Mouse (Mus musculus): ENCODE results near the gene Otof. TPM values are rescaled to one million over a fixed set of nuclear protein-coding genes. Genes with fewer than 3 reads are reported as not detected.

Gene Otof
- polyA plus RNA-seq, 1 experiment: not detected

- TF ChIP-seq GATA1 (IDR thresholded peaks at IDR 0.05; ENCODE audit: low read length): no peak
These were observed 5.7 kb downstream of the Otof start for GRCm38 (mm10) chr5:30456056-30456455.

DNA sequence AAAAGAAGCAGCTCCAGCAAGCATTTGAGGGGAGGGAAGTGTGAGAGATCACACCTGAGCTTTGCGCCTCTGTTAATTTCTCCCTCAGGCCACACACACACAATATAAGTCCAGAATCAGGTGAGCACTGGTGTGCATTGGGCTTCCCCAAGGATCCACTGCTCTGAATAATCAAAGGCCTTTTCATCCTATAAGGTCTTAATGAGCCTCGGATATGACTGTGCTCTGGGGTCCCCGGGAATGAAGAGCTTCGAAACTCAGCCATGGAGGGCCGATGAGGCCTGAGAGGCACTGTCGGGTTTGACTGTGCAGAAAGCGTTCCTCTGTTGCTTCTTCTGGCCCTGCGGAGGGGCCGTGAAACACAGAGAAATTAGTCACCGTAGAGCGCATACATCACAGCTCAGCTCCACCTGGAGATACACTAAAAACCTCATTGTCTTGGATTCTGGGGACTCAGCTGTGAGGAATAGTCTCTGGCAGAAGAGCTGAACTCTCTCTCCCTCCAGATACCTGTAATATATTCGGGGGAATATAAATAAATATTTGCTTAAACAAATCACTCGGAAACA lies 17.3 kb downstream of the Otof start:
- TF ChIP-seq GATA1 (IDR thresholded peaks at IDR 0.05; ENCODE audit: low read length): no peak

DNA sequence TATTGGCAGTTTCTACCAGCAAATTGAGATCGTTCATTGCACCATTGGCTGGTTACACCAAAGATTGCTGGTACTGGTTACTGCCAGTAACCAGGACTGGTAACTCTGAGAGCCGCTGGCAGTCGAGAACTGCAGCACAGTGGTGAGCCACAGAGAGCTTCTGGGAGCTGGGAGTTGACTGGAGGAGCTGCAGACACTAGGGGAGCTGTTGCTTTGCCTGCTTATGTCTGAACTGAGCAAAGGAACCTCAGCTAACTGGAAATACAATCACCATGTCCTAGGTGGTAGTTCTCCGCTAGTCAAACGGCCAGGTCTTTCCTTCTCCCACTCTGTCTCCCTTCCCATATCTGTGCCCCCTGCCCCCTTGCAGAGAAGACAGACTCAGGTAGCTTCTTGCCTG lies 19.5 kb downstream of the Otof start:
- TF ChIP-seq GATA1 (IDR thresholded peaks at IDR 0.05; ENCODE audit: low read length): no peak

DNA sequence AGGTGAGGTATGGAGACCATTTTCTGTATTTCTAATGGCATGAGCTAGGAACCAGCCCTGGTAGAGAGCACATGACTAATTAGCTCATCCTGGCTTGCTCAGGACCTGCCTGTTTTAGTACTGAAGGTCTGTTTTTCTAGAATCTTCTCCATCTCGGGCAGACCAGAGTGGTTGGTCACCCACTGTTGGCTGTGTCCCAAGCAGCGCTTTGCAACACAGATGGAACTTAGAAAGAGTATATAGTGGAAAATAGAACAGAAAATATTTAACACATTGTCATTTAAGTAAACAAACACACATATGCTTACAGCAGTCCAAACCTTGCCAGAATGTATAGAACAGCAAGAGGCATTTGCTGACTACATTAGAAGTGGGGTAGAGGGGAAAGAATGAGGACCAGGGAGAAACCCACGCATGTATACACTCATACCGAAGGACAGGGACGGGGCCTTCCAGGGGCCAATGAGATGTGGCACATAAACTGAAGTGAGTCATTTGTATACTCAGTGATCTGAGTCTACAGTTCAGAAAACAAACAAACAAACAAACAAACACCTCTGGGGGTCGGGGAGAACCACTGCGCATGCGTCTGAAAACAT lies 21.3 kb downstream of the Otof start:
- TF ChIP-seq GATA1 (IDR thresholded peaks at IDR 0.05; ENCODE audit: low read length): no peak

DNA sequence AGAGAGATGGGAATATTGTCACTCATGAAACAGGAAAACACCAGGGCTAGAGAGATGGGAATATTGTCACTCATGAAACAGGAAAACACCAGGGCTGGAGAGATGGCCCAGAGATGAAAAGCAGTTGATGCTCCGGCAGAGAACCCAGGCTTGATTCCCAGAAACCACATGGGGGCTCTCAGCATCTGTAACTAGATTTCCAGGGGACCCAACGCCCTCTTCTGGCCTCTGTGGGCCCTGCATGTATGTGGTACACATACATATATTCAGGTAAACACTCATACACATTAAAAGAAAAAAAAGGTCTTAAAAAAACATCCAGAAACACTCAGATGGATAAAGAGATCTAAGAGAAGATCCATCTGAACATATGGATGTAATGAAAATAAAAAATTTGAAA lies 22.8 kb downstream of the Otof start:
- TF ChIP-seq GATA1 (IDR thresholded peaks at IDR 0.05; ENCODE audit: low read length): no peak

DNA sequence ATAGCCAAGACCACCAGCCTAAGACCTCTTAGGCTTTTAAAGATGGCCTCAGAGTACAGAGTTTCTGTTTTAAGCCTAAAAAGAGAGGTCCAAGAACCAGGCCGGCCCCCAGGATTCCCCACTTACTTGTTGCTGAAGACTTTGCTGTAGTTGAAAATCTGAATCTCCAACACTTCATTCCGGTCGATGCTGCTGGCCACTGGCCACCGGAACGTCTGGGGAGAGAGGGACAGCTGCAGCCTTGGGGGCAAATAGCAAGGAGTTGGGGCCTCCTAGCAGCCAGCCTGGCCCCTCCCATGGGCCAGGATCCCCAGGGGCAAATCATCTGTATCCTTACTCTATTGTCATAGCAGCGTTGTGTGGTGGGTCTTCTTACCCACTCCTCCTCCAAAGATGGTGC lies 34.3 kb downstream of the Otof start:
- TF ChIP-seq GATA1 (IDR thresholded peaks at IDR 0.05; ENCODE audit: low read length): no peak

DNA sequence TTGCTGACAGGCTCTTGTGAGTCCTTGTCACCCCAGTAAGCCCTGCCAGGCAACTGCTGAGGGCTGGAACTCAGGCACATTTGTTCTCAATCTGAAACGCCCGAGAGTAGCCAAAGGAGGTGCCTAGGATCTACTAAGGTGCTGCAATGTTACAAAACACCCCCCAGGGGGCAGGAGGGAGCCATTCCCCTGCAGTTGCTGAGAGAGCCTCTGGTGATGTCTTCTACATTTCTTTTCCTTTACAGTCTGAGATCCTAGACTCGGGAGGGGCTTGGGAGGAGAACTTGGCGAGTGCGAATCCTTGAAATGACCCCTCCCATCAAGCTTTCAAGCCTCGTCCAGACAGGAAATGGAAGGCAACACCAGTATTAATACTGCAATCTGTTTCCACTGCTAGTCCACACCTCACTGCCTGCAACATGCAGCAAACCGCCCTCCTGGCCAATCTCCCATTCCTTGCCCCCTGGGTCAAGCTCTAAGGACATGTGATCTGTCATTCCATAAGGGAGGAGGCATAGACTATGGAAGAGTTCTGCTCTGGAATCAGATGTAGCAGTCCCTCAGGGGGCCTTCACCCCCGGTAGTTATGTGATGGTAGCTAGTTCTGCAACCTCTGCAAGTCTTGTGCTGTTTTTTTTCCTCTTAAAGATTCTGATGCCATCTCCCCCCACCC lies 38.0 kb downstream of the Otof start:
- TF ChIP-seq GATA1 (IDR thresholded peaks at IDR 0.05; ENCODE audit: low read length): no peak

DNA sequence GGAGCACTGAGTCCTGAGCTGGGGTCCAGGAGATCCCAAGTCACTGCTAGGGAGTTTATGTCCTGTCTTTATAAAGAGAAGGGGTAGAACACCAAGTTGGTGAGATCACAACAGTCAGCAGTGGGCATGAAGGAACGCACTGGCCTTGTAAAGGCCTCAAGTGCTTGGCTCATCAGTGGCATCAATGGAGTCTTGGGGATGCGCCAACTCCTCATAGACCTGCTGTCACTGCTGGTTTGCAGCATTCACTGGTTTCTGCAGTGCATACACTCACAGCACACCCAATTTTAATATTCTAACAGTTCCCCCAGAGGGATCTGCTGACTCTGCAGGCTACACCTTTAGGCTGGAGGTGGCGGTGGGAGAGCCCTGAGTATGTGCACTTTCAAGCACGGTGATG lies 38.6 kb downstream of the Otof start:
- no peak for TF ChIP-seq GATA1 (IDR thresholded peaks at IDR 0.05; ENCODE audit: low read length)

DNA sequence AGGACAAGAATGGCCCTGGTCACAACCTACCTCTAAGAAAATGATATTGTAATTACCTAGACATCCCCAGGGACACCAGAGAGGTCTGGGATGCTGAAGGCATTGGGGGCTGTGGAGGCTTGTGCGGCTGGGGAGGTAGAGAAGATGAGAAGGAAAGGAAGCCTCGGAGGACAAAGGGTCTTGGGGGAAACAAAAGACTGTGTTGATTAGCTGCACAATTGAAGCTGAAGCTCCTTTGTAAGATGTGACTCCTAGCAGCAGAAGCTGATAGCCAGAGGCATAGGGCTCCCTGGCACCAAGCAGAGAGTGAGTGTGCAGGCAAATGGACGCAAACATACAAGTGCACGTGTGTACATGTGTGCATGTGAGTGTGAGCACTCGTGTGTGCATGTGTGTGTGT lies 45.1 kb downstream of the Otof start:
- TF ChIP-seq GATA1 (IDR thresholded peaks at IDR 0.05; ENCODE audit: low read length): no peak

- no peak for TF ChIP-seq GATA1 (IDR thresholded peaks at IDR 0.05; ENCODE audit: low read length)
These were observed 45.9 kb downstream of the Otof start for GRCm38 (mm10) chr5:30415876-30416275.

GRCm38 (mm10) chr5:30415381-30415780 lies 46.4 kb downstream of the Otof start:
- no peak for TF ChIP-seq GATA1 (IDR thresholded peaks at IDR 0.05; ENCODE audit: low read length)

DNA sequence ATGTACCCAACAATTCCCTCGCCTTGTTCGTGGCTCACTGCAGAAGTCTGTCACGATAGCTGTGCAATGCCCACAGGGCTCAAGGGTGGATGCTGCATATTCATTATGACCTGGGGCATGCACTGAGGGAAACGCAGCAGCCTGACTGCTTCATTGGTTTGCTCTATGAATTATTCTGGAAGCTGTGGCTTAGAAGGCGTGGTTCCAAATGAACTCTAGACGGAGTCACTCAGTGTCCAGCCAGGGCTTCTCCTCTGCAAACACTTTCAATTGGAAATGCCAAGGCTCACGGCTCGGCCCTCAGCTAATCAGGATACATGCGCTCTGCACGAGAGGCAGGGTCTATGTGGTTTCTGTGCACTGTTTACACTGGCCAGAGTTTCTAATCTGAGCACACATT lies 50.2 kb downstream of the Otof start:
- TF ChIP-seq GATA1 (IDR thresholded peaks at IDR 0.05; ENCODE audit: low read length): no peak

DNA sequence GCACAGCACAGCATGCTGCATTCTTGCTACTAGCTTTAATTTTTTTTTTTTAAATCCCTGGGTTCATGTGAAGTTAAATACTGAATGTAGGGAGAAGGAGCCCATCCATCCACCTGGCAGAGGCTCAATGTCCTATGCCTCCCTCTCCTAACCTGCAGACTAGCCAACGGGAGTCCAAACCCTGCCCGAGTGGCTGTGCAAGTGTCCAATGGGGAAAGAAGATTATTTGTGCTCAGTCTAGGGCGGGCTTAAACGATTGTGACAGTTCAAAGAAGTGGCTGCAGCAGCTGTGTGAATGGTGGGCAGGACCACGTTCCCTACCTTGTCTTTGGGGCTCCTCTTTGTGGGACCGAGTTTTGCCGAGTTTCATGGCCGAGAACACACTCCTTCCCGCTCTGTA lies 54.9 kb downstream of the Otof start:
- TF ChIP-seq GATA1 (IDR thresholded peaks at IDR 0.05; ENCODE audit: low read length): no peak

DNA sequence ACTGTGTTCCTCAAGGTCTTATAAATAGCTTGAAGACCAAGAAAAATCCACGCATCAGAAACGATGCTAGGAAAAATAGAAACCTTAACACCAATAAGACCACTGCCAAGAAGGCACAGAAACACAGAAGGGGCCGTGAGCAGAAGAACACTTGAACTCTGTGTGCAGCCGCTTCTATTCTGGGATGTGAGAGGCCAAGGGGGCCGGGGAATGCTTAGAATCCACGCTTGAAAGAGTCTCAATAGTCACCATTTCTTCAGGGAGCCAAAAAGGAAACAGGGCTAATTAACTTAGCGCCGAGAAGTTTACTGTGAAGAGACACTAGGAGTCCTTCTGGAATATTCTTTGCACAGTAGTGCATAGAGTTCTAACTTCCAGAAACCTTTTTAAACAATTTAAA lies 60.6 kb downstream of the Otof start:
- TF ChIP-seq GATA1 (IDR thresholded peaks at IDR 0.05; ENCODE audit: low read length): no peak

GRCm38 (mm10) chr5:30400521-30400920 lies 61.2 kb downstream of the Otof start:
- no peak for TF ChIP-seq GATA1 (IDR thresholded peaks at IDR 0.05; ENCODE audit: low read length)

GRCm38 (mm10) chr5:30391473-30391872 lies 70.3 kb downstream of the Otof start:
- no peak for TF ChIP-seq GATA1 (IDR thresholded peaks at IDR 0.05; ENCODE audit: low read length)

GRCm38 (mm10) chr5:30389836-30390235 lies 71.9 kb downstream of the Otof start:
- TF ChIP-seq GATA1 (IDR thresholded peaks at IDR 0.05; ENCODE audit: low read length): no peak
